Mouse (Mus musculus): ENCODE results near the gene Pptc7. TPM values are rescaled to one million over a fixed set of nuclear protein-coding genes. Genes with fewer than 3 reads are reported as not detected.
A peak's percentile ranks its signal among the peaks of the same experiment; 100 is the strongest.

Pptc7 gene
- polyA plus RNA-seq, 1 experiment = 18.8 TPM

- TF ChIP-seq POLR2A (IDR thresholded peaks at IDR 0.05; ENCODE audit: low read depth, low read length) = no peak
- no peak for TF ChIP-seq CTCF (IDR thresholded peaks at IDR 0.05; ENCODE audit: extremely low read depth, insufficient read depth, insufficient read length, insufficient replicate concordance)
- Histone ChIP-seq H3K27me3 (ENCODE audit: control insufficient read depth, insufficient read depth, low read length) (no peaks in the 10 kb centered on the region), H3K4me1 (ENCODE audit: control insufficient read depth, insufficient read depth, insufficient read length) (no peaks in the 10 kb centered on the region), H3K27ac (ENCODE audit: insufficient read depth, low read length) (no peak overlapping the region), H3K36me3 (ENCODE audit: control insufficient read depth, insufficient read depth, low read length) (no peaks in the 10 kb centered on the region), H3K4me3 (ENCODE audit: extremely low read depth, insufficient read depth, insufficient read length) (no peak overlapping the region)
- 86% methylated on average over 7 of the region's 7 CpGs for WGBS
- DNase-seq (ENCODE audit: low read depth in 1 of 2, low spot score in 2 of 2) = no peak
Measured at GRCm38 (mm10) chr5:122336554-122337294, 52.6 kb downstream of the Pptc7 start.

GRCm38 (mm10) chr5:122342874-122343273 is 58.7 kb downstream of the Pptc7 start:
- no peak for DNase-seq (ENCODE audit: low read depth in 1 of 2, low spot score in 2 of 2)
- 20% methylated on average over 1 of the region's 1 CpGs for WGBS
- H3K27ac ChIP-seq (ENCODE audit: insufficient read depth, low read length) = peak overlapping the region; percentile 40
- H3K36me3 ChIP-seq (ENCODE audit: control insufficient read depth, insufficient read depth, low read length) = no peaks in the 10 kb centered on the region
- TF ChIP-seq POLR2A (IDR thresholded peaks at IDR 0.05; ENCODE audit: low read depth, low read length) (no peak), CTCF (IDR thresholded peaks at IDR 0.05; ENCODE audit: extremely low read depth, insufficient read depth, insufficient read length, insufficient replicate concordance) (no peak)
- no peaks in the 10 kb centered on the region for H3K27me3 ChIP-seq (ENCODE audit: control insufficient read depth, insufficient read depth, low read length)
- H3K4me3 ChIP-seq (ENCODE audit: extremely low read depth, insufficient read depth, insufficient read length) = no peak overlapping the region
- peaks cover 8% of the 10 kb centered on the region; the same call in 1 of the 2 replicates for H3K4me1 ChIP-seq (ENCODE audit: control insufficient read depth, insufficient read depth, insufficient read length)

- Histone ChIP-seq H3K4me3 (ENCODE audit: extremely low read depth, insufficient read depth, insufficient read length) (no peak overlapping the region), H3K27me3 (ENCODE audit: control insufficient read depth, insufficient read depth, low read length) (no peaks in the 10 kb centered on the region), H3K4me1 (ENCODE audit: control insufficient read depth, insufficient read depth, insufficient read length) (peaks cover 8% of the 10 kb centered on the region; the same call in 1 of the 2 replicates), H3K36me3 (ENCODE audit: control insufficient read depth, insufficient read depth, low read length) (no peaks in the 10 kb centered on the region), H3K27ac (ENCODE audit: insufficient read depth, low read length) (peak overlapping the region; percentile 40)
- 14% methylated on average over 7 of the region's 7 CpGs for WGBS
- TF ChIP-seq CTCF (IDR thresholded peaks at IDR 0.05; ENCODE audit: extremely low read depth, insufficient read depth, insufficient read length, insufficient replicate concordance) = no peak
- TF ChIP-seq POLR2A (IDR thresholded peaks at IDR 0.05; ENCODE audit: low read depth, low read length) = no peak
- peak in 1 of 2 experiments; percentile 28 for DNase-seq (ENCODE audit: low read depth in 1 of 2, low spot score in 2 of 2)
Measured at GRCm38 (mm10) chr5:122343768-122344167, 59.6 kb downstream of the Pptc7 start.

GRCm38 (mm10) chr5:122344260-122344659 is 60.1 kb downstream of the Pptc7 start:
- no peaks in the 10 kb centered on the region for H3K27me3 ChIP-seq (ENCODE audit: control insufficient read depth, insufficient read depth, low read length)
- no peak overlapping the region for H3K4me3 ChIP-seq (ENCODE audit: extremely low read depth, insufficient read depth, insufficient read length)
- H3K4me1 ChIP-seq (ENCODE audit: control insufficient read depth, insufficient read depth, insufficient read length) = peaks cover 8% of the 10 kb centered on the region; the same call in 1 of the 2 replicates
- no peak for TF ChIP-seq POLR2A (IDR thresholded peaks at IDR 0.05; ENCODE audit: low read depth, low read length)
- TF ChIP-seq CTCF (IDR thresholded peaks at IDR 0.05; ENCODE audit: extremely low read depth, insufficient read depth, insufficient read length, insufficient replicate concordance) = peak; percentile 73; the same call in 1 of the 2 replicates
- WGBS = 8% methylated on average over 5 of the region's 5 CpGs
- peak overlapping the region; percentile 40 for H3K27ac ChIP-seq (ENCODE audit: insufficient read depth, low read length)
- no peaks in the 10 kb centered on the region for H3K36me3 ChIP-seq (ENCODE audit: control insufficient read depth, insufficient read depth, low read length)
- peak; percentile 64 to 81 for DNase-seq (ENCODE audit: low read depth in 1 of 2, low spot score in 2 of 2)

GRCm38 (mm10) chr5:122345777-122346176 is 61.6 kb downstream of the Pptc7 start:
- peaks cover 8% of the 10 kb centered on the region; the same call in 1 of the 2 replicates for H3K4me1 ChIP-seq (ENCODE audit: control insufficient read depth, insufficient read depth, insufficient read length)
- TF ChIP-seq CTCF (IDR thresholded peaks at IDR 0.05; ENCODE audit: extremely low read depth, insufficient read depth, insufficient read length, insufficient replicate concordance) (no peak), POLR2A (IDR thresholded peaks at IDR 0.05; ENCODE audit: low read depth, low read length) (no peak)
- no peaks in the 10 kb centered on the region for H3K27me3 ChIP-seq (ENCODE audit: control insufficient read depth, insufficient read depth, low read length)
- H3K36me3 ChIP-seq (ENCODE audit: control insufficient read depth, insufficient read depth, low read length) = no peaks in the 10 kb centered on the region
- no peak overlapping the region for H3K4me3 ChIP-seq (ENCODE audit: extremely low read depth, insufficient read depth, insufficient read length)
- H3K27ac ChIP-seq (ENCODE audit: insufficient read depth, low read length) = no peak overlapping the region
- WGBS = 94% methylated on average over 4 of the region's 4 CpGs
- DNase-seq (ENCODE audit: low read depth in 1 of 2, low spot score in 2 of 2) = no peak

- DNase-seq (ENCODE audit: low read depth in 1 of 2, low spot score in 2 of 2) = peak; percentile 99 to 100
- peaks cover 2% of the 10 kb centered on the region for H3K4me1 ChIP-seq (ENCODE audit: control insufficient read depth, insufficient read depth, insufficient read length)
- peak within 1 kb of the TSS; percentile 80 for H3K4me3 ChIP-seq (ENCODE audit: extremely low read depth, insufficient read depth, insufficient read length)
- WGBS = under 1% methylated on average over 50 of the region's 51 CpGs
- H3K36me3 ChIP-seq (ENCODE audit: control insufficient read depth, insufficient read depth, low read length) = no peaks in the 10 kb centered on the region; the same call in 1 of the 2 replicates
- H3K27me3 ChIP-seq (ENCODE audit: control insufficient read depth, insufficient read depth, low read length) = no peaks in the 10 kb centered on the region
- TF ChIP-seq CTCF (IDR thresholded peaks at IDR 0.05; ENCODE audit: extremely low read depth, insufficient read depth, insufficient read length, insufficient replicate concordance) = no peak
- TF ChIP-seq POLR2A (IDR thresholded peaks at IDR 0.05; ENCODE audit: low read depth, low read length) = peak; percentile 30; the same call in 1 of the 2 replicates
- H3K27ac ChIP-seq (ENCODE audit: insufficient read depth, low read length) = peak within 1 kb of the TSS; percentile 76
Measured at GRCm38 (mm10) chr5:122353807-122354491, 69.8 kb downstream of the Pptc7 start, which contains the start of the genes Rad9b and Vps29. Gene Rad9b, minus strand, starts transcription at chr5:122354233. Gene Vps29, plus strand, starts transcription at chr5:122354369.
